In genomic region chr1:78511621-78512160, GRCm38 (mm10) we compare ENCODE assay signal across 8 mouse cellular contexts. TPM values are rescaled to one million over a fixed set of nuclear protein-coding genes. Genes with fewer than 3 reads are reported as not detected.
DNase-seq lines count a peak whose midpoint lies in the region; ATAC-seq and TF ChIP-seq lines count a peak whose summit lies in the region.

Gene BC035947, minus strand, starts transcription at chr1:78512158.

- H3K27ac ChIP-seq in embryonic facial prominence, embryonic 10.5 days (replicated peaks), result peak within 1 kb of the TSS; percentile 76
- H3K27ac ChIP-seq in hindbrain, embryonic 15.5 days (replicated peaks), result no peak within 1 kb of the TSS
- H3K27ac ChIP-seq in midbrain, postnatal 0 days (ENCODE audit: low read depth, low read length), result no peak within 1 kb of the TSS

- peaks cover 15% of the 10 kb centered on the region for H3K4me1 ChIP-seq in embryonic facial prominence, embryonic 10.5 days
- 0 out of 2 replicates have a peak, but pooled peaks cover 5% of the 10 kb centered on the region for H3K4me1 ChIP-seq in hindbrain, embryonic 15.5 days (replicated peaks)
- H3K4me1 ChIP-seq in midbrain, postnatal 0 days (ENCODE audit: insufficient read depth, low read length), result no peaks in the 10 kb centered on the region; the same call in 1 of the 2 replicates

- WGBS in embryonic facial prominence, embryonic 10.5 days, result 3% methylated on average over 25 of the region's 25 CpGs
- WGBS in hindbrain, embryonic 15.5 days, result 3% methylated on average over 25 of the region's 25 CpGs
- WGBS in midbrain, postnatal 0 days, result 7% methylated on average over 25 of the region's 25 CpGs

- peak; percentile 66 for ATAC-seq in hindbrain, embryonic 15.5 days (ENCODE audit: low FRiP score, low read depth)
- peak; percentile 68; the same call in 1 of the 2 replicates for ATAC-seq in midbrain, postnatal 0 days (ENCODE audit: low FRiP score)

- H3K4me2 ChIP-seq in hindbrain, embryonic 15.5 days, result peak within 1 kb of the TSS; percentile 69
- peak within 1 kb of the TSS; percentile 54 for H3K4me2 ChIP-seq in midbrain, postnatal 0 days (ENCODE audit: low read depth, low read length, poor library complexity, severe bottlenecking)

- H3K9me3 ChIP-seq in embryonic facial prominence, embryonic 10.5 days, result no peaks in the 10 kb centered on the region
- no peaks in the 10 kb centered on the region for H3K9me3 ChIP-seq in hindbrain, embryonic 15.5 days
- H3K9me3 ChIP-seq in midbrain, postnatal 0 days (ENCODE audit: low read length), result no peaks in the 10 kb centered on the region

- H3K4me3 ChIP-seq in embryonic facial prominence, embryonic 10.5 days, result peak within 1 kb of the TSS; percentile 55
- H3K4me3 ChIP-seq in hindbrain, embryonic 15.5 days, result peak within 1 kb of the TSS; percentile 42
- peak within 1 kb of the TSS; percentile 32 for H3K4me3 ChIP-seq in midbrain, postnatal 0 days (ENCODE audit: low read depth, low read length)

- peak within 1 kb of the TSS; percentile 34 for H3K9ac ChIP-seq in hindbrain, embryonic 15.5 days
- peak within 1 kb of the TSS; percentile 57 for H3K9ac ChIP-seq in midbrain, postnatal 0 days (replicated peaks; ENCODE audit: low read length, poor library complexity, severe bottlenecking)

- peaks cover 31% of the 10 kb centered on the region for H3K27me3 ChIP-seq in embryonic facial prominence, embryonic 10.5 days (replicated peaks; ENCODE audit: low read depth, poor library complexity, severe bottlenecking)
- no peaks in the 10 kb centered on the region for H3K27me3 ChIP-seq in hindbrain, embryonic 15.5 days
- no peaks in the 10 kb centered on the region for H3K27me3 ChIP-seq in midbrain, postnatal 0 days (ENCODE audit: insufficient read depth, low read length)

- TF ChIP-seq CTCF in midbrain, postnatal 0 days (IDR thresholded peaks at IDR 0.05), result no peak

- H3K36me3 ChIP-seq in embryonic facial prominence, embryonic 10.5 days (replicated peaks), result no peaks in the 10 kb centered on the region
- H3K36me3 ChIP-seq in hindbrain, embryonic 15.5 days, result no peaks in the 10 kb centered on the region
- no peaks in the 10 kb centered on the region for H3K36me3 ChIP-seq in midbrain, postnatal 0 days (ENCODE audit: insufficient read depth, low read length)

- intact Hi-C loops in gastrocnemius, postnatal 36 days (cut with DNase I), result no loop called here

- DNase-seq in gastrocnemius, postnatal 10 days, result peak; percentile 42
- DNase-seq in gastrocnemius, postnatal 36 days, result no peak
- DNase-seq in embryonic facial prominence, embryonic 10.5 days (ENCODE audit: low spot score), result peak; percentile 57
- peak; percentile 7 for DNase-seq in liver
- DNase-seq in midbrain, postnatal 0 days (ENCODE audit: low spot score), result peak; percentile 29
- no peak for DNase-seq in spleen, postnatal 4 days (ENCODE audit: low spot score in 2 of 2)
- DNase-seq in right cerebral cortex, adult 18-20 months, result no peak

RNA-seq across cellular contexts. Expression of gene BC035947, which starts in this region (rescaled TPM):
- total RNA-seq in gastrocnemius, postnatal 10 days (2021), result not detected
- not detected for total RNA-seq in gastrocnemius, postnatal 36 days (2021)
- 0.20 and 0.54 TPM in 2 replicates for polyA plus RNA-seq in embryonic facial prominence, embryonic 10.5 days (2016; fragmentation: Nextera tagmentation; extraction: Ambion mirVana)
- 0.98 and 1.3 TPM in 2 replicates for polyA plus RNA-seq in hindbrain, embryonic 15.5 days (2015; fragmentation: Nextera tagmentation; extraction: Ambion mirVana)
- total RNA-seq in midbrain, postnatal 0 days (2014; rRNA removed), result 1.3 and 3.0 TPM in 2 replicates
- polyA plus RNA-seq in midbrain, postnatal 0 days (2015; fragmentation: Nextera tagmentation; extraction: Ambion mirVana), result 1.2 and 1.4 TPM in 2 replicates

Comparison
In these comparisons a context has a peak if more than half of its experiments do, and no peak if none do; other contexts are left out.
1. Peak in DNase-seq in gastrocnemius, postnatal 10 days; RNA of the gene not detected or under 1 TPM.
2. Peak in DNase-seq, H3K4me3 ChIP-seq and H3K27ac ChIP-seq in embryonic facial prominence, embryonic 10.5 days; RNA of the gene not detected or under 1 TPM.
3. DNase-seq: peak in liver (single experiment) and midbrain, postnatal 0 days (single experiment); none in gastrocnemius, postnatal 36 days (0 of 2), spleen, postnatal 4 days (0 of 2) and right cerebral cortex, adult 18-20 months (single experiment).
4. Peak in every context shown above with its lines, with median percentiles within 50 percentile points of each other: H3K4me3 ChIP-seq.